Mouse (Mus musculus): ENCODE measurements around the gene Dbx1. TPM values are rescaled to one million over a fixed set of nuclear protein-coding genes. Genes with fewer than 3 reads are reported as not detected.

The Dbx1 gene
- polyA plus RNA-seq, 1 experiment from 2014 or later, result 1.0 TPM

Other genes starting within 250 kb of the Dbx1 start
- gene Htatip2, start 122.3 kb upstream of the Dbx1 start, polyA plus RNA-seq (2015; fragmentation: Nextera tagmentation; extraction: Ambion mirVana), result 4.2 and 5.2 TPM in 2 replicates
- 44.9 and 50.0 TPM in 2 replicates for gene Prmt3, start 141.5 kb upstream of the Dbx1 start, polyA plus RNA-seq (2015; fragmentation: Nextera tagmentation; extraction: Ambion mirVana)